Mouse (Mus musculus): ENCODE data around the gene Opalin.

GRCm38 (mm10) chr19:41039110-41039509 lies 37.8 kb downstream of the Opalin start:
- no peak for TF ChIP-seq CTCF (IDR thresholded peaks at IDR 0.05; ENCODE audit: extremely low read depth, insufficient read depth, low read length)
- TF ChIP-seq POLR2A (IDR thresholded peaks at IDR 0.05; ENCODE audit: extremely low read depth, insufficient read depth, low read length): no peak
